Mouse (Mus musculus) liver, embryonic 13.5 days (tissue): ENCODE measurements at regions not wholly inside any gene's neighbourhood (a gene's known extent, or its start where the extent isn't known, plus 50 kb on each side); places are given as distances from the start of the nearest gene placed in this dataset.

Source experiments
- ATAC-seq: fragments of 200-750 bp; cut with Nextera tagmentation; 2 replicates; pipeline ENCODE4 v1.8.0; 2017; ENCODE audit warnings: low read depth, mild to moderate bottlenecking, moderate number of reproducible peaks, moderate library complexity
- DNase-seq: peaks from one replicate; pipeline ENCODE4 v3.0.0; 2022
- H3K27ac ChIP-seq: fragments of 300-500 bp; sonication (generic); 2 replicates; pipeline ENCODE4 v1.5.1; 2015; ENCODE audit warnings: moderate library complexity, mild to moderate bottlenecking, inconsistent platforms
- H3K27me3 ChIP-seq: fragments of 300-500 bp; sonication (generic); 2 replicates; pipeline ENCODE4 v1.6.1; 2015; ENCODE audit warnings: mild to moderate bottlenecking, inconsistent platforms
- H3K36me3 ChIP-seq: fragments of 300-500 bp; sonication (generic); 2 replicates; pipeline ENCODE4 v1.6.1; 2015; ENCODE audit warnings: mild to moderate bottlenecking, inconsistent platforms
- H3K4me1 ChIP-seq: fragments of 300-500 bp; sonication (generic); replicated peaks from 2 replicates; pipeline ENCODE4 v1.6.1; 2015; ENCODE audit warnings: inconsistent platforms
- H3K4me2 ChIP-seq: fragments of 300-500 bp; sonication (generic); 2 replicates; pipeline ENCODE4 v1.6.1; 2015; ENCODE audit warnings: inconsistent platforms, mild to moderate bottlenecking, moderate library complexity
- H3K4me3 ChIP-seq: fragments of 300-500 bp; sonication (generic); replicated peaks from 2 replicates; pipeline ENCODE4 v1.5.1; 2015; ENCODE audit warnings: mild to moderate bottlenecking, inconsistent platforms
- H3K9ac ChIP-seq: fragments of 300-500 bp; sonication (generic); 2 replicates; pipeline ENCODE4 v1.6.1; 2015; ENCODE audit warnings: mild to moderate bottlenecking, inconsistent platforms
- H3K9me3 ChIP-seq: fragments of 300-500 bp; sonication (generic); replicated peaks from 2 replicates; pipeline ENCODE4 v1.6.1; 2016; ENCODE audit warnings: inconsistent platforms
- WGBS: fragments of 180-500 bp; shearing (Covaris S2); methylation state at CpG from one replicate; pipeline ENCODE4 v1.1.7; 2015; ENCODE audit not compliant: insufficient replicate concordance; 5-methylcytosine and 5-hydroxymethylcytosine counted together

DNA sequence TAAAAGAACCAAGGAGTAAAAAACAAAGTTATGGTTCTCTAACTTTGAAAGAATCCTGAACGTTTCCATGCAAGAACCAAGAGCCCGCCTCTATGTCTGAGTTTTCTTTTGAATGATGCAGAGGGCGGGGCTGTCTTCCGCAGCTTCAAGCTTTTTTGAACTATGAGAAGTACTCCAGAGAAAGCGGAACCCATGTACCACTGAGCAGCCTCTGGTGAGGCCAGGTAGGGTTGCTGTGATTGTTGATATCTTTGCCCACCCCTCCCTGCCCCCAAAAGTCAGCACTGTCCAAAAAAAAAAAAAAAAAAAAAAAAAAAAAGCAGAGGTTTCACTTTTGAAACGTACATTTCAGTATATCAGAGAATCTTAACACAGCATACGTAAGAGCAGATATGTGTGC is 161.2 kb upstream of the Spdye4c start:
- peak overlapping the region; percentile 57; the same call in 1 of the 2 replicates for H3K4me2 ChIP-seq
- ATAC-seq (no peak), DNase-seq (no peak)
- peak overlapping the region; percentile 45; the same call in 1 of the 2 replicates for H3K27ac ChIP-seq
- H3K9ac ChIP-seq, result no peak overlapping the region
- WGBS, result 28% methylated on average over 7 of the region's 7 CpGs
- H3K27me3 ChIP-seq, result peaks cover 12% of the 10 kb centered on the region
- no peaks in the 10 kb centered on the region for H3K36me3 ChIP-seq
- peaks cover 34% of the 10 kb centered on the region for H3K4me1 ChIP-seq
- H3K9me3 ChIP-seq, result no peaks in the 10 kb centered on the region
- H3K4me3 ChIP-seq, result no peak overlapping the region

DNA sequence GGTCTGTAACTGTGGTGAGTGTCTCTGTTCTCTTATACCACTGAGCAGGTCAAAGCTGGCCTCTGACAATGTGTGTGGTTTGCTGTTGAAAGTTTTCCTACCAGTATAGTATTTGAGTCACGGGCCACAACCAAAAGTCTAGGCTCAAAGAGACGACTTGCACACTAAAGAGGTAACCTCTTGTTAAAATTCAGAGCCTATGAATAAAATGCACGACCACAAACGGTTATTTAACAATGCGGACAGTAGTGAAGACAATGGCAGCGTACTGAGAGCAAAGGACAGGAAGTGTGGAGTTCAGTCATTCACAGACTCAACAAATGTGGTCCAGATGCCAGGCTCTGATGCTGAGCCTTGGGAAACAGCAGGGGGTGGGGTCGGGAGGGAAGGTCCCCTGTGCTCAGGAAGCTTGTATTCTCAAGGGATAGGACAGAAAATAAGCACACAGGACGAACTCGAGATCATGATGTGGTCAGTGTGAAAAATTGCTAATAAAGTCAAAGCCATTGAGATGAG is 160.2 kb upstream of the Spdye4c start:
- H3K27ac ChIP-seq, result no peak overlapping the region
- 43% methylated on average over 9 of the region's 9 CpGs for WGBS
- H3K4me1 ChIP-seq, result peaks cover 28% of the 10 kb centered on the region
- H3K4me2 ChIP-seq, result no peak overlapping the region
- DNase-seq (no peak), ATAC-seq (no peak)
- H3K4me3 ChIP-seq, result no peak overlapping the region
- no peaks in the 10 kb centered on the region for H3K9me3 ChIP-seq
- H3K27me3 ChIP-seq, result peaks cover 12% of the 10 kb centered on the region
- no peaks in the 10 kb centered on the region for H3K36me3 ChIP-seq
- H3K9ac ChIP-seq, result no peak overlapping the region

DNA sequence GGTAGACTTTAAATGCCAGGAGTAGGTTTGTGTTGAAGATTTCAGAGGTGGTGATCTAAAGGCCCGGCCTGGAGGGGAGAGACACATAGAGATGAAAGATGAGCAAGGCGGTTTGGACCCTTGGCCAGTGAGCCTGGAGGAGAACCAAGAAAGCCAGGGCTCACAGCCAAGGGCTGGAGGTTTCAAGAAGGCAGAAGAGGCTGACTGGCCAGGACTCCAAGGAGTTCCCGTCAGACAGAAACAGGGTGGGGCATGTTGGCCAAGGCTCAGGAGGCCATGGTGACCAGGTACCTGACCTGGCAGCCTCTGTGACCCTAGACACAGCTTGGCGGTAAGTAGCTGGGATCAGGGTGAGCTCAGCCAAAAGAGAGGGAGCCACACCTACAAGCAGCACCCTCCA is 159.3 kb upstream of the Spdye4c start:
- H3K27ac ChIP-seq, result no peak overlapping the region
- no peak overlapping the region for H3K4me2 ChIP-seq
- no peaks in the 10 kb centered on the region for H3K9me3 ChIP-seq
- H3K9ac ChIP-seq, result no peak overlapping the region
- 80% methylated on average over 4 of the region's 4 CpGs for WGBS
- H3K4me3 ChIP-seq, result no peak overlapping the region
- ATAC-seq, result no peak
- no peak for DNase-seq
- peaks cover 28% of the 10 kb centered on the region for H3K4me1 ChIP-seq
- no peaks in the 10 kb centered on the region for H3K36me3 ChIP-seq
- H3K27me3 ChIP-seq, result peaks cover 12% of the 10 kb centered on the region

DNA sequence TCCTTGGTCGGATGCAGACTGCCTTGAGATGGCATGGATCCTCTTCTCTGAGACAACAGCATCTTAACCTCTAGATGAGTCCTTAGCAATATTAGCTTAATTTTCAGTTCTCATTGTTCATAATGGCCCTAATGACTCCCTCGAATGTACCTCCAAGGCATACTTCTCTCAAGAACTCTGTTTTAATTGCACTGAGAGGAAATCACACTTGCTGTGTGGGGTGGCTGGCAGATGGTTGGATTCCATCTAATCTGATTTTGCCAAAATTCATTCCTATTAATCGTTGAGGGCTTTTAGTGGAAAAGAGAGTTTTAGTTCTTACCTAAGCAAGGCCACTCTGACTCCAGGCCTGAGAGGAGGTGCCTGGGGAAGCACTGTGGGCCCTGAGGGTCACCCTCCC is 158.3 kb upstream of the Spdye4c start:
- no peak overlapping the region for H3K4me2 ChIP-seq
- WGBS, result 54% methylated on average over 3 of the region's 3 CpGs
- H3K4me1 ChIP-seq, result peaks cover 20% of the 10 kb centered on the region
- no peak overlapping the region for H3K9ac ChIP-seq
- no peaks in the 10 kb centered on the region for H3K9me3 ChIP-seq
- H3K4me3 ChIP-seq, result no peak overlapping the region
- H3K36me3 ChIP-seq, result no peaks in the 10 kb centered on the region
- DNase-seq (no peak), ATAC-seq (no peak)
- H3K27me3 ChIP-seq, result peaks cover 11% of the 10 kb centered on the region
- H3K27ac ChIP-seq, result no peak overlapping the region

DNA sequence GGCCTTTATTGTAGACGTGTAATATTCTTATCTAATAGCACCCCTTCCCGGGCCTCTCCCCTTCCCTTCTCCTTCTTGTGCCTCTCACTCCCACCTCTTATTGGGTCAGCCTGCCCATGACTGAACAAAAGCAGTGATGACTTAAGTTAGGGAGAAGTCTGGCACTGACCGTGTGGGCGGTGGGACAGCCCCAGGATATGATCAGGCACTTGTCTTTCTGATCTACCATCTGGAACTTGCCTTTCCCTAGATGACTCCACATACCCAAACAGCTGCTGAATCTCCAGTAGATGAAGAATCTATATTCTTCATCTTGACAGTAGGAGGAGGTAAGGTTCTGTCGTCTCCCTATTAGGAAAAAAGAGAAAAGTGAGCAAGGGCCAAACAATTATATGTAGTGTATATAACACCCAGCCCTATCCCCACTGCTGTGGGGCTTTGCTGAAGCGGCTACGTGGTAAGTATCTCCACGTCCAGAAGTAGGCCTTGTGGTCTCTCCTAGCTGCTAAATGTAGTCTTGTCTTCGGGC is 157.4 kb upstream of the Spdye4c start:
- no peak overlapping the region for H3K9ac ChIP-seq
- peaks cover 4% of the 10 kb centered on the region for H3K27me3 ChIP-seq
- peaks cover 12% of the 10 kb centered on the region for H3K4me1 ChIP-seq
- no peak for DNase-seq
- no peak for ATAC-seq
- no peak overlapping the region for H3K27ac ChIP-seq
- WGBS, result 55% methylated on average over 9 of the region's 9 CpGs
- no peak overlapping the region for H3K4me2 ChIP-seq
- no peaks in the 10 kb centered on the region for H3K9me3 ChIP-seq
- no peaks in the 10 kb centered on the region for H3K36me3 ChIP-seq
- no peak overlapping the region for H3K4me3 ChIP-seq

DNA sequence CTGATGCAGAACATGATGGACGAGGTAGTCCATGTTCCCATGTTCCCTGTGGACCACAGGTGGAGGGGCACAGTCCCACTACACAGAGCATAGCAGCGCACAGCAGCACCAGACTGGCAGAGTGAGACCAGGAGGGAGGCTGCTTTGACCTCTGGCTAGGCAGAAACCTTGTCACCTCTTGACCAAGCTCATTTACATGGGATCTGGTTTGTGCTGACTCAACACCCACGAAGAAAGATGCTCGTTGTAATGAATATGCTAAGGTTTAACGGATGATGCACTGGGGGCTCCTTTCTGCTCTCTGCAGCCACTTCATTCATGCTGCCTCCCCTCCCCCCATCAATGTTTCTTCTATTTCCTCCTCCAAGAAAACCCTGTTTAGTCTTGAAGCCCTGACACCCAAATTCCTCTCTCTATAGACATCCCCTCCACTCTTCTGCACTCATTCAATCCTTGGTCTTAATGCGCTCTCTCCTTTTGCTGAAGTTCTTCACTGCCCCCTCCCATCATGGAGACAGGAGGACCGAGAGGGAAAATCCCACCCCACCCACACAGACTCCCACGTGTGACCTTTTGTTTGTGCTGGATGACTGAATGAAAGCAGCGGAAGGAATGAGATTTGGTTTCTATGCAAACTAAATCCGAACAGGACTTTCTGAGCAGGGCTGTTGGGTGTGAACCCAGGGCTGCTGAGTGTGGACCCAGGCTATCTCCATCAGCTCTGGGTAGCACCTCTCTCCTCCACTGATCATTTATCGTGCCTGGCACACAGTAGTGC is 156.6 kb upstream of the Spdye4c start:
- Histone ChIP-seq H3K4me1 (peaks cover 4% of the 10 kb centered on the region; the same call in 1 of the 2 replicates), H3K27me3 (no peaks in the 10 kb centered on the region; the same call in 1 of the 2 replicates), H3K9me3 (no peaks in the 10 kb centered on the region), H3K4me3 (no peak overlapping the region), H3K27ac (no peak overlapping the region), H3K4me2 (no peak overlapping the region), H3K9ac (no peak overlapping the region), H3K36me3 (no peaks in the 10 kb centered on the region)
- 64% methylated on average over 11 of the region's 11 CpGs for WGBS
- no peak for DNase-seq
- ATAC-seq, result no peak

DNA sequence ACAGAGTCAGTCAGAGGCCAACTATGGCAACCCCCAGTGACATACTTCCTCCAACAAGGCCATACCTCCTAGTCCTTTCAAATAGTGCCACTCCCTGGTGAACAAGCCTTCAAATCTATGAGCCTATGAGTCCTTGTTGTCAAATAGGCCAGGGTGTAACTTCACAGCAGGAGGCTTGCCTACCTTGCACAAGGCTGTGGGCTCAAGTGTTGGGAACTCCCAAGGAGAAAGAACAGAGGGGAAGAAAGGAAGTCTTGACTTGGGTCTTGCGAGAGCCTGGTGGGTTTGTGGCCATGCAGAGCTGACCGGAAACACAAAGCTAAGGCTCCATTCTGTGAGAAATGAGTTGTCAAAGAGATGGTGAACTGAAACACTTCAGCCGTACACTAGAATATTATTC is 154.6 kb upstream of the Spdye4c start:
- DNase-seq (no peak), ATAC-seq (no peak)
- H3K9ac ChIP-seq, result no peak overlapping the region
- H3K4me1 ChIP-seq, result no peaks in the 10 kb centered on the region
- no peaks in the 10 kb centered on the region for H3K9me3 ChIP-seq
- H3K27ac ChIP-seq, result no peak overlapping the region
- H3K4me2 ChIP-seq, result no peak overlapping the region
- no peaks in the 10 kb centered on the region for H3K27me3 ChIP-seq
- no peak overlapping the region for H3K4me3 ChIP-seq
- WGBS, result 82% methylated on average over 3 of the region's 3 CpGs
- H3K36me3 ChIP-seq, result no peaks in the 10 kb centered on the region

DNA sequence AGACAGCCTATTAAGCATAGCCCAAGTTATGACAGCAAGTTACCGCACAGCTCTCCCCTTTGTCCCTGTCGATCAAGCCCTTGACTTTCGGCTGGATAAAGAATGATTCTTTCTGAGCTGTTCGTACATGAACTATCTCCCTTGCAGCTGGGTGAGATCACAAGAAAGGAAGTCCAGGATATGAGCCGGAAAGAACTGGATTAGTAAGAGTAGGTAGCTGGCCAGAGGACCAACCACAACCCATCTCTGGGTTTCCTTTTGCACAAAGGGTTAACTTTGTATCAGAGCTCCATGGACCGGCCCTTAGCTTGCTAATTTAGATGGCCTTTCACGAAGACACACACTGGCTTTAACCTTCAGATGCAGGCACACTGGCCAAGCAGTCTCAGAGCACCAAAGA is 153.3 kb upstream of the Spdye4c start:
- ATAC-seq (no peak), DNase-seq (no peak)
- Histone ChIP-seq H3K27me3 (no peaks in the 10 kb centered on the region), H3K36me3 (no peaks in the 10 kb centered on the region), H3K4me3 (no peak overlapping the region), H3K9ac (no peak overlapping the region), H3K4me1 (no peaks in the 10 kb centered on the region), H3K27ac (no peak overlapping the region), H3K9me3 (no peaks in the 10 kb centered on the region), H3K4me2 (no peak overlapping the region)
- 36% methylated on average over 7 of the region's 7 CpGs for WGBS

DNA sequence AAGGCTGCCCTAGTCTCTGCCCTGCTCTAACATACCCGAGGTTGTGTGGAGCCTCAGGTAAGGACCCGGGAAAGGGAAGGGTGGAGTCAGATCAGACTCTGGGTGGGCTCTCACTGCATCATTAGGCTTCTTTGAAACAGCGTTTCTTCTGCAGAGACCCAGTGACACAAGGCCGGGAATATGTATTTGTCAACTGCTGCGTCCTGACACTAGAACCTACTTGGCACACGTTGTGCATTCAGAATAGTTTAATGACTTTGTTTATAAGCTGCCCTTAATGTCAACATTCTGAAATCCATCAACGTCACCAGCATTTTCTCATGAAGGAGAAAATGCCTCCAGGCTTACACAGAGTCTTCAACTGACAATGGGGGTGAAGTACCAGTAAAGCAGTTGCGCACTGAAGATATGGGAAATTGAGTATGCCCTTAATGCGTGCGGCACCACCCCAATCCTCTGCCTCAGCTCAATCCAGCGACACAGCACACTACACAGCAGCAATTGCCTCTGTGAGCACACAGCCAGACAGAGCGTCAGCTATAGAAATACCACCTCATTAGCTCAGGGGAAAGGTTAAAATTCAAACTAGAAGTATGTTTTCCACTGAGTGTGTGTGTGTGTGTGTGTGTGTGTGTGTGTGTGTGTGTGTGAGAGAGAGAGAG is 152.7 kb upstream of the Spdye4c start:
- H3K9ac ChIP-seq, result no peak overlapping the region
- no peaks in the 10 kb centered on the region for H3K4me1 ChIP-seq
- no peaks in the 10 kb centered on the region for H3K27me3 ChIP-seq
- H3K4me2 ChIP-seq, result no peak overlapping the region
- H3K27ac ChIP-seq, result no peak overlapping the region
- H3K36me3 ChIP-seq, result no peaks in the 10 kb centered on the region
- H3K9me3 ChIP-seq, result no peaks in the 10 kb centered on the region
- WGBS, result 63% methylated on average over 12 of the region's 12 CpGs
- DNase-seq, result no peak
- no peak overlapping the region for H3K4me3 ChIP-seq
- ATAC-seq, result no peak

DNA sequence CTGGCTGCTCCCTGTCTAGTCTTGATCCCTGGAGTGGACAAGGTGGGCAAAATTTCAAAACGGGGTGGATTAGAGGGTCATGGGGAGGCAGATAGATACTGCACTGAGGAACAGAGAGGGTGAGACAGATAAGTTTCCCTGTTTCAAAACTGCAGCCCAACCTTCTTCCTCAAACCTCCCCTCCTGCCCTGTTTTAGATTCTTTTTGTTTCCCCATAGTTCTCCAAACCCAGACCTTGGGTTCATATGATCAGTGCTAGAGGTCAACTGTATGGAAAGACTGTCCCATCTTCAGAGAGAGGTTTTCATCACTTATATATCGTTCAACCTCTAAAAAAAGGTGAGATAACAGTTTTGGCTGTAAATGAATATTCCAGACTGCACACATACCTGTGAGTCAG is 152.1 kb upstream of the Spdye4c start:
- WGBS, result 53% methylated on average over 2 of the region's 2 CpGs
- Histone ChIP-seq H3K27ac (no peak overlapping the region), H3K4me1 (no peaks in the 10 kb centered on the region), H3K27me3 (no peaks in the 10 kb centered on the region), H3K36me3 (no peaks in the 10 kb centered on the region), H3K4me3 (no peak overlapping the region), H3K9ac (no peak overlapping the region), H3K4me2 (no peak overlapping the region), H3K9me3 (no peaks in the 10 kb centered on the region)
- DNase-seq, result no peak
- no peak for ATAC-seq

DNA sequence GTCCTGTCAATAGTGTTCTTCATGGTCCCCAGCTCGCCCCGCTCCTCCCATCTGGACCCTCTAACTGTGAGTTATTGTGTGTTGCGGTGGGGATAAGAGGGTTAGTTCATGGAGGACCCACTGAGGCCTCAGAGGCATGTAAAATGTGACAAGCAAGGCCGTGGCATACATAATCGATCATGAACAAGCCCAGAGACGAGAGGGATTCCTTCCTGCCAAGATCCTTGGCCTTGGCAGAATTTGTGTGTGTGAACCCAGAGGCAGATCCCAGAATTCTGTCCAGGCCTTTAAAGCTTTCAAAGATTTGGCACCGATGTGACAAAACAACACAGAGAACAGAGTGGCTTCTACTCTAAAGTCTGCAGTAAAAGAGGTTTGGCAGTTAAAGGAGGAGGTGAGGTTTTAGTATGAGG is 146.4 kb upstream of the Spdye4c start:
- H3K4me3 ChIP-seq, result no peak overlapping the region
- no peaks in the 10 kb centered on the region for H3K36me3 ChIP-seq
- no peak for ATAC-seq
- H3K27me3 ChIP-seq, result no peaks in the 10 kb centered on the region
- WGBS, result 67% methylated on average over 7 of the region's 7 CpGs
- no peak overlapping the region for H3K4me2 ChIP-seq
- H3K4me1 ChIP-seq, result no peaks in the 10 kb centered on the region
- H3K27ac ChIP-seq, result no peak overlapping the region
- H3K9ac ChIP-seq, result no peak overlapping the region
- no peak for DNase-seq
- no peaks in the 10 kb centered on the region for H3K9me3 ChIP-seq
